ENCODE assay signal across 11 mouse cellular contexts in genomic region chr5:144928856-144929713, GRCm38 (mm10). TPM values are rescaled to one million over a fixed set of nuclear protein-coding genes. Genes with fewer than 3 reads are reported as not detected.
DNase-seq lines count a peak whose midpoint lies in the region; ATAC-seq and TF ChIP-seq lines count a peak whose summit lies in the region.
"Had no signal": no experiment of that assay in that cellular context is flagged by ENCODE, and none has a peak within 500 bp of the region (broad histone marks: within the 10 kb centered on the region; RNA-seq: fewer than 3 reads in every experiment).

No protein-coding gene starts in this region.

- no peak for TF ChIP-seq CTCF in testis, adult 2 months (IDR thresholded peaks at IDR 0.05; ENCODE audit: control insufficient read depth, insufficient read depth, insufficient replicate concordance, low read depth, low read length)

- H3K4me1 ChIP-seq in embryonic facial prominence, embryonic 15.5 days: peaks cover 23% of the 10 kb centered on the region; the same call in 1 of the 2 replicates
- H3K4me1 ChIP-seq in embryonic facial prominence, embryonic 10.5 days: peaks cover 18% of the 10 kb centered on the region
- peaks cover 7% of the 10 kb centered on the region for H3K4me1 ChIP-seq in testis, adult 2 months (ENCODE audit: control insufficient read depth, insufficient read depth, low read length)

- TF ChIP-seq POLR2A in testis, adult 2 months (IDR thresholded peaks at IDR 0.05; ENCODE audit: control insufficient read depth, low read depth, low read length): no peak

- 0 out of 2 replicates have a peak overlapping the region, but pooled peaks have one; percentile 1 for H3K27ac ChIP-seq in embryonic facial prominence, embryonic 15.5 days (replicated peaks)
- no peak overlapping the region for H3K27ac ChIP-seq in embryonic facial prominence, embryonic 10.5 days (replicated peaks)
- H3K27ac ChIP-seq in testis, adult 2 months (ENCODE audit: control insufficient read depth, insufficient read depth, low read depth, low read length): peak overlapping the region; percentile 56; the same call in 1 of the 2 replicates
- H3K27ac ChIP-seq: hindbrain, embryonic 10.5 days; midbrain, embryonic 13.5 days had no signal

- 56% methylated on average over 11 of the region's 11 CpGs for WGBS in embryonic facial prominence, embryonic 15.5 days
- WGBS in embryonic facial prominence, embryonic 10.5 days: 74% methylated on average over 11 of the region's 11 CpGs

- no peak for ATAC-seq in embryonic facial prominence, embryonic 15.5 days (ENCODE audit: insufficient number of reproducible peaks, low FRiP score, low TSS enrichment, low read depth)
- ATAC-seq: midbrain, embryonic 13.5 days had no signal

- H3K4me2 ChIP-seq in embryonic facial prominence, embryonic 15.5 days (replicated peaks): no peak overlapping the region
- H3K4me2 ChIP-seq: midbrain, embryonic 13.5 days had no signal

- H3K9ac ChIP-seq in embryonic facial prominence, embryonic 15.5 days: no peak overlapping the region
- H3K9ac ChIP-seq: midbrain, embryonic 13.5 days had no signal

- no peaks in the 10 kb centered on the region for H3K9me3 ChIP-seq in embryonic facial prominence, embryonic 15.5 days (replicated peaks)
- no peaks in the 10 kb centered on the region for H3K9me3 ChIP-seq in embryonic facial prominence, embryonic 10.5 days
- H3K9me3 ChIP-seq: hindbrain, embryonic 10.5 days; midbrain, embryonic 13.5 days had no signal

- 0 out of 2 replicates have a peak, but pooled peaks cover 3% of the 10 kb centered on the region for H3K36me3 ChIP-seq in embryonic facial prominence, embryonic 15.5 days
- no peaks in the 10 kb centered on the region for H3K36me3 ChIP-seq in embryonic facial prominence, embryonic 10.5 days (replicated peaks)
- no peaks in the 10 kb centered on the region for H3K36me3 ChIP-seq in testis, adult 2 months (ENCODE audit: control insufficient read depth, insufficient read depth, low read length)
- H3K36me3 ChIP-seq: hindbrain, embryonic 10.5 days; midbrain, embryonic 13.5 days had no signal

- no peak for DNase-seq in embryonic facial prominence, embryonic 10.5 days (ENCODE audit: low spot score)
- no peak for DNase-seq in testis, postnatal 10 days (ENCODE audit: low spot score)
- DNase-seq in heart, postnatal 4 days: peak; percentile 47
- DNase-seq in layer of hippocampus, postnatal 14 days (ENCODE audit: low spot score in 2 of 2): no peak
- no peak for DNase-seq in frontal cortex, postnatal 14 days (ENCODE audit: low spot score in 2 of 2)
- DNase-seq in lung, adult 18-20 months: no peak
- DNase-seq: cerebellum, postnatal 36 days had no signal

- H3K4me3 ChIP-seq in embryonic facial prominence, embryonic 15.5 days (replicated peaks): no peak overlapping the region
- no peak overlapping the region for H3K4me3 ChIP-seq in embryonic facial prominence, embryonic 10.5 days
- H3K4me3 ChIP-seq in testis, adult 2 months (ENCODE audit: control insufficient read depth, low read depth, low read length): no peak overlapping the region
- H3K4me3 ChIP-seq: hindbrain, embryonic 10.5 days; midbrain, embryonic 13.5 days had no signal

- no peaks in the 10 kb centered on the region for H3K27me3 ChIP-seq in embryonic facial prominence, embryonic 15.5 days
- H3K27me3 ChIP-seq in embryonic facial prominence, embryonic 10.5 days (replicated peaks; ENCODE audit: low read depth, poor library complexity, severe bottlenecking): no peaks in the 10 kb centered on the region
- H3K27me3 ChIP-seq in testis, adult 2 months (ENCODE audit: control insufficient read depth, insufficient read depth, low read length): no peaks in the 10 kb centered on the region
- H3K27me3 ChIP-seq: midbrain, embryonic 13.5 days had no signal

RNA-seq across cellular contexts. Expression of gene Smurf1, which starts 36.6 kb away (rescaled TPM):
- 18.5 and 19.3 TPM in 2 replicates for polyA plus RNA-seq in embryonic facial prominence, embryonic 15.5 days (2015; fragmentation: Nextera tagmentation; extraction: Ambion mirVana)
- polyA plus RNA-seq in embryonic facial prominence, embryonic 10.5 days (2016; fragmentation: Nextera tagmentation; extraction: Ambion mirVana): 14.5 and 17.0 TPM in 2 replicates
- 30.4 and 33.8 TPM in 2 replicates for polyA plus RNA-seq in testis, adult 2 months (2012; rRNA removed)
- total RNA-seq in heart, postnatal 4 days (2021): 10 to 100 TPM; 34.0 to 36.3 TPM
- 10 to 100 TPM; 39.0 to 39.7 TPM for total RNA-seq in layer of hippocampus, postnatal 14 days (2021)
